Mouse (Mus musculus) G1E (cell line): ENCODE data around the gene Lekr1.

Experiments
- CTCF ChIP-seq: IDR thresholded peaks from 2 replicates; pipeline ENCODE4 v1.5.1; 2012; ENCODE audit warnings: low read depth, low read length, inconsistent platforms, mixed read lengths
- TAL1 ChIP-seq: conservative IDR thresholded peaks from 2 replicates; pipeline ENCODE4 v1.6.1; 2012; ENCODE audit warnings: low read depth, low read length, inconsistent platforms, mixed read lengths

GRCm38 (mm10) chr3:65828020-65828419 lies 162.0 kb downstream of the Lekr1 start:
- no peak for TF ChIP-seq CTCF
- no peak for TF ChIP-seq TAL1
